Mouse (Mus musculus): Measurements from ENCODE around the gene Rrm2.

GRCm38 (mm10) chr12:24754693-24755092 is 46.7 kb downstream of the Rrm2 start:
- TF ChIP-seq CTCF (IDR thresholded peaks at IDR 0.05; ENCODE audit: low read depth, low read length) (no peak), POLR2A (IDR thresholded peaks at IDR 0.05; ENCODE audit: extremely low read depth, insufficient read depth, low read length) (no peak)
